Mouse (Mus musculus): ENCODE results near the gene Pgam2.

DNA sequence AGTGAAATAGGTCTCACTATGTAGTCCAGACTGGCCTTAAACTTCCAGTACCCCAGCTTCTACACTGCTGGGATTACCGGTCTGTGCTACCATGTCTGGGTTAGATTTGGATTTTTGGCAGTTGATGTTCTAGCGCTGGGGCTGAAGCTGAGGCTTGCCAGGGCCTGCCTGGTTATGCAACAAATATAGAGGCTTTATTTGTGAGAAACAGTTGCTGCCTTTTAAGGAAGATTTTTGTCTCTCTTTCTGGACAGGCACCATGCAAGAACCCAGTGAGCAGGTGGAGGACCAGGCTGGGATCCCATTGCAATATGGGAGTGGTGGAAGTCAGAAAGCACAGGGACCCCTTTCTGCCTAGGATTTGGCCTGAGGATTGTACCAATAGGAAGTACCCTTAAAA lies 38.2 kb upstream of the Pgam2 start:
- TF ChIP-seq CTCF (IDR thresholded peaks at IDR 0.05; ENCODE audit: low read depth) (no peak), EP300 (optimal IDR thresholded peaks at IDR 0.05) (no peak)
